Mouse (Mus musculus) spleen, adult 2 months (tissue): ENCODE measurements around the gene Tmem200c.

Experiments
- CTCF ChIP-seq: fragments of 200-500 bp; IDR thresholded peaks from 2 replicates; pipeline ENCODE4 v1.5.1; 2011; ENCODE audit warnings: mild to moderate bottlenecking, inconsistent platforms; ENCODE audit not compliant: insufficient read depth, insufficient read length, insufficient replicate concordance; ENCODE audit errors: extremely low read depth
- POLR2A ChIP-seq: fragments of 200-500 bp; IDR thresholded peaks from 2 replicates; pipeline ENCODE4 v1.6.1; 2011; ENCODE audit warnings: low read depth, low read length, inconsistent platforms

DNA sequence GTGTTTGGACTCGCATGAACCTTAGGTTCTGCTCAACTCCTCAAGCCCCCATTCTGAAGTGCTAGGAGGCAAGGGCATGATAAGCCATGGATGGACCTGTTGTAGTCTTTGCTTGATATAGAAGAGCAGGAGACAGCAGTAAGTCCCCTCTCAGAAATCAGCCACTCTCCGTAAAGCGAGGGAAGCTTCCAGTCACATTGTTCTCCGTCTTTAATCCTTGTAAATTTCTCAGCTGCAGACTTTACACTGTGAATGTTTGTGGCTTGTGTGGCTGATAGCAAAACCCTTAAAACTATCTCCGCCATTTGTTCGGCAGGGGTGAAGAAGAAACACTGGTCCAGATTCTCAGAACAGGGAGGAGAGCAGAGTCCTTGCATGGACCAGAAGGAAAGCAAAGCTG, at the start of gene Tmem200c:
- TF ChIP-seq CTCF, result no peak
- no peak for TF ChIP-seq POLR2A
